Mouse (Mus musculus) bone marrow, adult 2 months (tissue): Measurements from ENCODE around the gene Zfp746.

Experiments used
- CTCF ChIP-seq: fragments of 200-500 bp; IDR thresholded peaks from 2 replicates; pipeline ENCODE4 v1.5.1; 2011; ENCODE audit warnings: low read length, control low read depth; ENCODE audit not compliant: control insufficient read depth, insufficient read depth
- POLR2A ChIP-seq: fragments of 200-500 bp; IDR thresholded peaks from 2 replicates; pipeline ENCODE4 v1.6.1; 2011; ENCODE audit warnings: low read depth, mild to moderate bottlenecking, control low read depth, low read length, borderline replicate concordance; ENCODE audit not compliant: control insufficient read depth

DNA sequence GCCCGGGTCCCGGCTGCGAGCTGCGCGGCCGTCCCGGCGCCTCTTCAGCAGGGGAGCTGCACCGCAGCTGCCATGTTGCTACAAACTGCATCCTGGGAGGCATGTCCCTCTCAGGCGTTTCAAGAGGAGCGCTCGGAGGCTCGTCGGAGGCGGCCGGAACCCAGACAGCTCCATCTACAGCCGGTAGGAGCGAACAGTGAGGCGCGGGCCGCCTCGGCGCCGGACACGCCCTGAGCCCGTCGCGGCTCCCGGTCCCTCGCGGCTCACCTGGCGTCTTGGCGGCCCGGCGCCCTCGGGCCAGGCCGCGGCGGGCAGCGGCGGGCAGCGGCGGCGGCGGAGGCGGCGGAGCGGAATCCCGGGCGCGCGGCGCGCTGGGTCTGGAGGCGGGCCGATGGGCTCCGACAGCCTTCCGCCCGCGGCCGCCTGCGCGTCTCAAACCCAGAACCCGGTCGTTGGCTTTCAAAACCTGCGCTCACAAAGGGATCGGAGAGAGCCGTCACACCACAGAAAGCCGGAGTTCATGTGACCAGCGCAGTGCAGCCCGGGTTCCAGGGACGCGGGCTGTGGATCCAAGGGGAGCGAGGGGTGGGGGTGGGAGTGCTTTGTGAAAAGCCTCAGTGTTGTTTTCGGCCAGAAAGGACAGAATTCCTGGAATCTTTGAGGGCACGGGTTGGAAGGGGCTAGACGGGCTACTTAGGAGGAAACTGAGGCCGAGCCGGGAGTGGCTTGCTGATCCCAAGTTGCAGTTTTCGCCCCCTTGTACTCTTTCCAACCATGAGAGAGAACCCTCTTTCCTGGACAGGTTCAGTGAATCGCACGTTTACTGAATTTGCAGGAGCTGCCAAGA is 37.7 kb downstream of the Zfp746 start, which contains the start of gene Zfp777:
- peak; percentile 30; the same call in 1 of the 2 replicates for TF ChIP-seq CTCF
- peak; percentile 71 for TF ChIP-seq POLR2A
